Mouse (Mus musculus): Measurements from ENCODE around the gene Pea15a. TPM values are rescaled to one million over a fixed set of nuclear protein-coding genes. Genes with fewer than 3 reads are reported as not detected.

Gene Pea15a
- polyA plus RNA-seq, 1 experiment from 2014 or later: 363 TPM

DNA sequence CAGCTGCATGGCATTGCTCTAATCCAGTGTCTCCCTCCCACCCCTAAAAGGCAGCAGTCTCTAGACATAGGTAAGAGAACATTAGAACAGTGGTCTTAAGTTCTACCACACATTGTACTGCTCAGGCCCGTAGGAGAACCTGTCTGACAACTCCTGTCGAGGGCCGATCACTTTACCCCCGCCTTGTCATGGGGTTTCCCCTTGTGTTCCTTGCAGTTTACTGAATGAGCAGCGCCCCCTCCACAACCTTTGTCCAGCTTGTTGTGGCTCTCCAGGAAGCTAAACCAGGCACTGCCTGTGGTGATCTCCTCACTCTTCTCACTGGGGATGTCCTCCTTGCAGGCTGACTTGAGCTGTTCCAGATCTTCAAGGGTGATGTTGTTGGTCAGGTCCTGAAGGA, 6.4 kb downstream of the Pea15a start:
- WGBS: 71% methylated on average over 5 of the region's 5 CpGs

DNA sequence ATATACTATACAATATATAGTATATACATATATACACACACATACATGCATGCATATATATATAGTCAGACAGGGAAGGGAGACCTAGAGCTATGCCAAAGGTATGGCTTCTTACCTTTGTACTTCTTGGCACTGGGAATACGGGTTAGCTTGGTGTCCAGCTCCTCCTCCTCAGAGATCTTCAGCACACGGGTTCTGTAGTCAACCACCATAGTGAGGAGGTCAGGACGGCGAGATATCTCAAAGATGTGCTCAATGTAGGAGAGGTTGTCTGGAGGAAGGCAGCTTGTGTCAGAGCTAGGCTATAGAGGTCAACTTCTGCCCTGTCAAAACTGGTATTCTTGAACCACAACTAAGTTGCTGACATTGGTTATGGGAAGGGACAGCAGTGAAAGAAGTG, 7.6 kb downstream of the Pea15a start:
- no peaks in the 10 kb centered on the region for H3K27me3 ChIP-seq (ENCODE audit: control insufficient read depth, insufficient read depth, low read length)
- whole genome bisulfite sequencing: 89% methylated on average over 4 of the region's 4 CpGs
- no peak overlapping the region for H3K9ac ChIP-seq
- H3K36me3 ChIP-seq (replicated peaks; ENCODE audit: control insufficient read depth, insufficient read depth): peaks cover 67% of the 10 kb centered on the region
- no peak overlapping the region for H3K4me3 ChIP-seq (replicated peaks; ENCODE audit: low read length)
- H3K9me3 ChIP-seq (ENCODE audit: control insufficient read depth, low read length): no peaks in the 10 kb centered on the region
- DNase-seq (ENCODE audit: low spot score) (no peak), ATAC-seq (ENCODE audit: low FRiP score) (no peak)
- peaks cover 40% of the 10 kb centered on the region for H3K4me1 ChIP-seq (replicated peaks; ENCODE audit: control insufficient read depth, insufficient read depth, low read length)
- H3K27ac ChIP-seq: no peak overlapping the region
- H3K4me2 ChIP-seq (replicated peaks): no peak overlapping the region

More for the DNA sequence above, 6.4 kb downstream of the Pea15a start:
- Histone ChIP-seq H3K27ac (peak overlapping the region; percentile 97), H3K4me2 (replicated peaks) (peak overlapping the region; percentile 94), H3K4me3 (replicated peaks; ENCODE audit: low read length) (no peak overlapping the region), H3K36me3 (replicated peaks; ENCODE audit: control insufficient read depth, insufficient read depth) (peaks cover 55% of the 10 kb centered on the region), H3K27me3 (ENCODE audit: control insufficient read depth, insufficient read depth, low read length) (no peaks in the 10 kb centered on the region), H3K4me1 (replicated peaks; ENCODE audit: control insufficient read depth, insufficient read depth, low read length) (peaks cover 51% of the 10 kb centered on the region), H3K9ac (0 out of 2 replicates have a peak overlapping the region, but pooled peaks have one; percentile 25), H3K9me3 (ENCODE audit: control insufficient read depth, low read length) (no peaks in the 10 kb centered on the region)
- DNase-seq (ENCODE audit: low spot score): no peak
- ATAC-seq (ENCODE audit: low FRiP score): no peak

DNA sequence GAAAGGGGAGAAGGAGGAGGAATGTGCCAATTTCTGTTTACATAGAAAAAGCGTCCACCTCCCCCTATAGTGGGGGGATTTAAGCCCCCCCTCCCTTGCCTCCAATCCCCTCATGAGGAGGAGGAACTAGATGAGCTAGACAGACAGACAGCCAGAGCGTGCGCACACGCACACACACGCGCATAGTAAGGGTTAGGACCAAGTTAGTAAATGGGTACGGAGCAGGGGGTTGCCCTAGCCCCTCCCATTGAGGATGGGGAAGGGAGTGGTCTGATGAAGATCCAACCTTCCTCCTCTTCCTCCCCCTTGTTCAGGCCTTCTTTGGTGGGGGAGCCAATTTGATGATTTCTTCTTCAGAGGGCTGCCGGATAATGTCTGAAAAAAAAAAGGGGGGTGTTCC, 8.3 kb downstream of the Pea15a start:
- Histone ChIP-seq H3K27me3 (ENCODE audit: control insufficient read depth, insufficient read depth, low read length) (no peaks in the 10 kb centered on the region), H3K27ac (no peak overlapping the region; the same call in 1 of the 2 replicates), H3K4me1 (replicated peaks; ENCODE audit: control insufficient read depth, insufficient read depth, low read length) (peaks cover 33% of the 10 kb centered on the region), H3K4me2 (replicated peaks) (no peak overlapping the region), H3K36me3 (replicated peaks; ENCODE audit: control insufficient read depth, insufficient read depth) (peaks cover 73% of the 10 kb centered on the region), H3K9ac (no peak overlapping the region), H3K4me3 (replicated peaks; ENCODE audit: low read length) (no peak overlapping the region), H3K9me3 (ENCODE audit: control insufficient read depth, low read length) (no peaks in the 10 kb centered on the region)
- ATAC-seq (ENCODE audit: low FRiP score): no peak
- WGBS: 85% methylated on average over 8 of the region's 8 CpGs
- no peak for DNase-seq (ENCODE audit: low spot score)

DNA sequence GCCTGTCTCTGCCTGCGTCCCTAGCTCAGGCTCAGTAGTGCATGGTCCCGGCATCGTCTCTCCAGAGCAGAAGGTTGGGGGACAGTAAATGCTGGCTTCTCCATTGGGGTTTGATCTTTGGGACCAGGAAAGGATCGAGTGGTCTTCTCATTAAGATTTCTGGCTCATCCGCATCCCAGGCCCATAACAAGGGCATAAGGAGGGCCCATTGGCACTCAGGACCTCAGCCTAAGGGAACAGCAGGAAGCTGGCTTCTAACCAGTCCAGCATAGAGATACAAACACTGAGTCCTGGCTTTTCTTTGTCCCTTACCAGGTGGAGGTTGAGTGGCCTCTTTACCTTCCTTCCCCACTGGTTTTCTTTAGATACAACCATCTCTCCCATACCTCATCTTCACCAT, 8.8 kb downstream of the Pea15a start:
- H3K4me1 ChIP-seq (replicated peaks; ENCODE audit: control insufficient read depth, insufficient read depth, low read length): peaks cover 28% of the 10 kb centered on the region
- no peaks in the 10 kb centered on the region for H3K27me3 ChIP-seq (ENCODE audit: control insufficient read depth, insufficient read depth, low read length)
- WGBS: 77% methylated on average over 5 of the region's 5 CpGs
- no peak overlapping the region for H3K9ac ChIP-seq
- H3K4me3 ChIP-seq (replicated peaks; ENCODE audit: low read length): no peak overlapping the region
- H3K36me3 ChIP-seq (replicated peaks; ENCODE audit: control insufficient read depth, insufficient read depth): peaks cover 74% of the 10 kb centered on the region
- no peak overlapping the region for H3K4me2 ChIP-seq (replicated peaks)
- no peak for ATAC-seq (ENCODE audit: low FRiP score)
- H3K9me3 ChIP-seq (ENCODE audit: control insufficient read depth, low read length): no peaks in the 10 kb centered on the region
- DNase-seq (ENCODE audit: low spot score): no peak
- H3K27ac ChIP-seq: no peak overlapping the region

DNA sequence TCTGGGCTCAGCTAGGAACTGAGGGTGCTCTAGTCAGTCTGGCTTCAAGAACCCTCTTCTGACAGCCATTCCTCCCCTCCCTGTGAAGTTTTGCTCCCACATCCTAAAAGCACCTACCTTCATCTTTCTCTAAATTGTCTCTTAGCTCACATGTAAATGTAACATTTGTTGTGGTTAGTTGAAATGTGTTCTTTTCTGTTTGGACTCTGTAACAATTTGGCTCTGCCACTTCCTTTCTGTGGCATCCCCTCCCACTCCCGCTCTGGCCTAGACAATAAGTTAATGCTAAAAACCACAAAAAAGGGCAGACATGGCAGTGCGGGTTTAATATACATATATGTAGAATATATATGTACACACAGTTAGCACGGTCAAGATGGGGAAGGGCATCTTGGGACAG, 9.5 kb downstream of the Pea15a start:
- ATAC-seq (ENCODE audit: low FRiP score) (no peak), DNase-seq (ENCODE audit: low spot score) (no peak)
- peaks cover 21% of the 10 kb centered on the region for H3K4me1 ChIP-seq (replicated peaks; ENCODE audit: control insufficient read depth, insufficient read depth, low read length)
- 89% methylated on average over 3 of the region's 3 CpGs for WGBS
- H3K27ac ChIP-seq: no peak overlapping the region
- no peaks in the 10 kb centered on the region for H3K27me3 ChIP-seq (ENCODE audit: control insufficient read depth, insufficient read depth, low read length)
- peaks cover 80% of the 10 kb centered on the region for H3K36me3 ChIP-seq (replicated peaks; ENCODE audit: control insufficient read depth, insufficient read depth)
- no peak overlapping the region for H3K4me3 ChIP-seq (replicated peaks; ENCODE audit: low read length)
- H3K9ac ChIP-seq: no peak overlapping the region
- H3K4me2 ChIP-seq (replicated peaks): no peak overlapping the region
- H3K9me3 ChIP-seq (ENCODE audit: control insufficient read depth, low read length): no peaks in the 10 kb centered on the region

DNA sequence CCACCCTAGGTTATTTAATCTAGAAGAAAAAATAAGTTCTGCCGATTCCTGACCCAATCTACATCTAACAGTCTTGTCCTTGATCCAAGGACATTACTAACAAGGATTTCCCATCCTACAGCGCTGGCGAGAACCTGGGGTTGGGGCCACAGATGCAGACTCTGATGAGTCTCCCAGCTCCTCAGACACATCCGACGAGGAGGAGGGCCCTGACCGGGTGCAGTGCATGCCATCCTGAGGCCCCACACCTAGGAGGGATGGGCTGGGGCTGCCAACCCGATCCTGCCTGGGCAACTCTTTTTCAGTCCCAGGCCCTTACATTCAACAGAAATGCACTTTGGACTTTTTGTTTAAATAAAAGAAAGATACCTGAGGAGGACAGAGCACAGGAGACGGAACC, 12.2 kb downstream of the Pea15a start:
- Histone ChIP-seq H3K4me3 (replicated peaks; ENCODE audit: low read length) (no peak overlapping the region), H3K4me1 (replicated peaks; ENCODE audit: control insufficient read depth, insufficient read depth, low read length) (no peaks in the 10 kb centered on the region), H3K27me3 (ENCODE audit: control insufficient read depth, insufficient read depth, low read length) (no peaks in the 10 kb centered on the region), H3K36me3 (replicated peaks; ENCODE audit: control insufficient read depth, insufficient read depth) (peaks cover 91% of the 10 kb centered on the region), H3K27ac (no peak overlapping the region), H3K9me3 (ENCODE audit: control insufficient read depth, low read length) (no peaks in the 10 kb centered on the region), H3K9ac (no peak overlapping the region), H3K4me2 (replicated peaks) (no peak overlapping the region)
- WGBS: 79% methylated on average over 8 of the region's 8 CpGs
- ATAC-seq (ENCODE audit: low FRiP score): no peak
- no peak for DNase-seq (ENCODE audit: low spot score)

DNA sequence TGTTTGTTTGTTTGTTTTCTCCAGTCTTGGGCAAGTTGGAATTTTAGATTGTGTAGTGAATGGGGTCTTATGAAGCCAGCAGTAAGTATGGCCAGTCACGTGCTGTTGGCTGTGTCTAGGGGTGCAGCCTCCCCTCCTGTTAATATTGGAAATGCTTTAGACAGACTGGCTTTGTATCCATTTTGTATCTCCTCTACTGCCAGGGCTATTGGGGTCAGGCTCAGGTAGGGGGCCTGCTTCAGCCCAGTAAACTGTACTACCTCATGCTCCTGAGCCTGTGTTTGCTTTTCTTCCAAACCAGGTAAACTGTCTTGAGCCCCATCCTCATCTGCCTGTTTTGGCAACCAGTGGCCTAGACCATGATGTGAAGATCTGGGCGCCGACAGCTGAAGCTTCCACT, 14.4 kb downstream of the Pea15a start:
- 91% methylated on average over 3 of the region's 3 CpGs for WGBS
- Histone ChIP-seq H3K4me2 (replicated peaks) (no peak overlapping the region), H3K36me3 (replicated peaks; ENCODE audit: control insufficient read depth, insufficient read depth) (peaks cover 91% of the 10 kb centered on the region), H3K4me1 (replicated peaks; ENCODE audit: control insufficient read depth, insufficient read depth, low read length) (no peaks in the 10 kb centered on the region), H3K9ac (no peak overlapping the region), H3K27me3 (ENCODE audit: control insufficient read depth, insufficient read depth, low read length) (no peaks in the 10 kb centered on the region), H3K9me3 (ENCODE audit: control insufficient read depth, low read length) (no peaks in the 10 kb centered on the region), H3K4me3 (replicated peaks; ENCODE audit: low read length) (no peak overlapping the region), H3K27ac (no peak overlapping the region)
- DNase-seq (ENCODE audit: low spot score): no peak
- ATAC-seq (ENCODE audit: low FRiP score): no peak

DNA sequence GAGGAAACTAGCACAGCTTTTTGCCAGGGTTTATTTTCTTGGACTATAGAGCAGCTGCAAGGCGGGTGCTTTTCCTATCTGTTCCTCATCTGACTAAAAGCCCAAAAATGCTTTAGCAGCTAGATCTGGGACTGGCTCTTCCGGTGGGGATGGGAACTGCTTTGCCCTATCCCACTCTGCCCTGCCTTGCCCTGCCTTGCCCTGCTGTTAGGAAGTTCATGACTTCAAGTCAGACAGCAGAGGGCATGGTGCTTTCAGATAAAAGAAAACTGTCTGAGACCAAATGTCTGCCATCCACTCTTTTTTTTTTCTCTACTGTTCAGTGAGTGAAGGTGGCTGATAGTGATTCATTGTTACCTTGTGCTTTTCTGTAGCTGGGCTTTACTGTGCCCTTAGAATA, 15.0 kb downstream of the Pea15a start:
- Histone ChIP-seq H3K27me3 (ENCODE audit: control insufficient read depth, insufficient read depth, low read length) (no peaks in the 10 kb centered on the region), H3K4me2 (replicated peaks) (no peak overlapping the region), H3K4me1 (replicated peaks; ENCODE audit: control insufficient read depth, insufficient read depth, low read length) (no peaks in the 10 kb centered on the region), H3K4me3 (replicated peaks; ENCODE audit: low read length) (no peak overlapping the region), H3K36me3 (replicated peaks; ENCODE audit: control insufficient read depth, insufficient read depth) (peaks cover 91% of the 10 kb centered on the region), H3K9me3 (ENCODE audit: control insufficient read depth, low read length) (no peaks in the 10 kb centered on the region), H3K9ac (no peak overlapping the region), H3K27ac (no peak overlapping the region)
- WGBS: 93% methylated on average over 2 of the region's 2 CpGs
- ATAC-seq (ENCODE audit: low FRiP score): no peak
- DNase-seq (ENCODE audit: low spot score): no peak

DNA sequence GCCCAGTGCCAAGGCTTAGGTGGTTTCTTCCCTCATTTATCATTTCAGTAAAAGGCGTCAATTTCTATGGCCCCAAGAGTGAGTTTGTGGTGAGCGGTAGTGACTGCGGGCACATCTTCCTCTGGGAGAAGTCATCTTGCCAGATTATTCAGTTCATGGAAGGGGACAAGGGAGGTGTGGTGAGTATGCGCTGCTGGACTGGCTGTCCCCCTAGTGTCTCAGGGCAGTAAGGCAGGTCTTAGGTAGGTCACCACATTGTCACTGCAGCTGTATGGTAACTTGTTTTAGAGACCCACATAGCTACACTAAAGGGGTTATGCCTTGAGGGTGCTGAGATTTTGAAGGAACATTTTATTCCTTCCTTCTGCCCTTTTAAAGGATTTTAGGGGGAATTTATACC, 17.7 kb downstream of the Pea15a start:
- no peak for ATAC-seq (ENCODE audit: low FRiP score)
- Histone ChIP-seq H3K4me3 (replicated peaks; ENCODE audit: low read length) (no peak overlapping the region), H3K36me3 (replicated peaks; ENCODE audit: control insufficient read depth, insufficient read depth) (peaks cover 80% of the 10 kb centered on the region), H3K27me3 (ENCODE audit: control insufficient read depth, insufficient read depth, low read length) (no peaks in the 10 kb centered on the region), H3K9ac (no peak overlapping the region), H3K9me3 (ENCODE audit: control insufficient read depth, low read length) (no peaks in the 10 kb centered on the region), H3K27ac (no peak overlapping the region), H3K4me1 (replicated peaks; ENCODE audit: control insufficient read depth, insufficient read depth, low read length) (no peaks in the 10 kb centered on the region), H3K4me2 (replicated peaks) (no peak overlapping the region)
- DNase-seq (ENCODE audit: low spot score): no peak
- 57% methylated on average over 4 of the region's 4 CpGs for WGBS
